Mouse (Mus musculus): Measurements from ENCODE around the gene Cnih1.
"Not testable (repeated sequence)": the region's sequence is repeated elsewhere in the genome, so short reads cannot be mapped to it uniquely, and the experiment has no call there.

Gene Cnih1

GRCm38 (mm10) chr14:46790303-46790702 is 2.1 kb upstream of the Cnih1 start:
- in situ Hi-C loops (cut with MboI, MseI): loop anchor here (25.0 kb wide), 1 partner anchor 1403 kb away; no protein-coding TSS in a partner anchor

- in situ Hi-C loops (cut with MboI, MseI): loop anchor here (25.0 kb wide), 1 partner anchor 1401 kb away; no protein-coding TSS in a partner anchor
These were observed 292 bp upstream of the Cnih1 start for GRCm38 (mm10) chr14:46788505-46788901.

GRCm38 (mm10) chr14:46787454-46787786 is 791 bp downstream of the Cnih1 start:
- in situ Hi-C loops (cut with MboI, MseI): loop anchor here (25.0 kb wide), 1 partner anchor 1400 kb away; no protein-coding TSS in a partner anchor

- in situ Hi-C loops (cut with MboI, MseI): loop anchor here (25.0 kb wide), 1 partner anchor 1398 kb away; no protein-coding TSS in a partner anchor
These were observed 3.0 kb downstream of the Cnih1 start for GRCm38 (mm10) chr14:46785247-46785646.

- in situ Hi-C loops (cut with MboI, MseI): loop anchor here (25.0 kb wide), 1 partner anchor 1396 kb away; no protein-coding TSS in a partner anchor
These were observed 4.8 kb downstream of the Cnih1 start for GRCm38 (mm10) chr14:46783327-46783926.

- in situ Hi-C loops (cut with MboI, MseI): loop anchor here (25.0 kb wide), 1 partner anchor 1395 kb away; no protein-coding TSS in a partner anchor
These were observed 5.9 kb downstream of the Cnih1 start for GRCm38 (mm10) chr14:46782187-46782828.

GRCm38 (mm10) chr14:46781086-46781485 is 7.1 kb downstream of the Cnih1 start:
- in situ Hi-C loops (cut with MboI, MseI): loop anchor here (25.0 kb wide), 1 partner anchor 1394 kb away; no protein-coding TSS in a partner anchor

- in situ Hi-C loops (cut with MboI, MseI): loop anchor here (10.0 to 25.0 kb wide), 2 partner anchors 1124 to 1392 kb away; partner anchors contain the start of gene Ddhd1
These were observed 9.0 kb downstream of the Cnih1 start for GRCm38 (mm10) chr14:46779217-46779616.

- in situ Hi-C loops (cut with MboI, MseI): loop anchor here (10.0 to 25.0 kb wide), 2 partner anchors 1124 to 1391 kb away; partner anchors contain the start of gene Ddhd1
These were observed 9.5 kb downstream of the Cnih1 start for GRCm38 (mm10) chr14:46778756-46779155.

GRCm38 (mm10) chr14:46770036-46770435 is 18.2 kb downstream of the Cnih1 start:
- in situ Hi-C loops (cut with MboI, MseI): loop anchor here (10.0 kb wide), 1 partner anchor 1115 kb away; the partner anchor contains the start of gene Ddhd1

- in situ Hi-C loops (cut with MboI, MseI): no loop called here
These were observed 21.1 kb downstream of the Cnih1 start for GRCm38 (mm10) chr14:46767116-46767515.

GRCm38 (mm10) chr14:46761186-46761585 is 27.0 kb downstream of the Cnih1 start:
- in situ Hi-C loops (cut with MboI, MseI): no loop called here

- in situ Hi-C loops (cut with MboI, MseI): no loop called here
These were observed 27.7 kb downstream of the Cnih1 start, which contains the start of gene Cdkn3 for GRCm38 (mm10) chr14:46760355-46761029. Gene Cdkn3 (plus strand): TSS chr14:46760541.

GRCm38 (mm10) chr14:46759970-46760354 is 28.2 kb downstream of the Cnih1 start:
- in situ Hi-C loops (cut with MboI, MseI): no loop called here

- in situ Hi-C loops (cut with MboI, MseI): no loop called here
These were observed 30.5 kb downstream of the Cnih1 start for GRCm38 (mm10) chr14:46757736-46758135.

GRCm38 (mm10) chr14:46755851-46756250 is 32.4 kb downstream of the Cnih1 start:
- in situ Hi-C loops (cut with MboI, MseI): no loop called here

- in situ Hi-C loops (cut with MboI, MseI): not testable (repeated sequence)
These were observed 33.8 kb downstream of the Cnih1 start for GRCm38 (mm10) chr14:46754371-46754770.

GRCm38 (mm10) chr14:46745413-46745812 is 42.8 kb downstream of the Cnih1 start:
- in situ Hi-C loops (cut with MboI, MseI): no loop called here

GRCm38 (mm10) chr14:46742674-46743073 is 45.5 kb downstream of the Cnih1 start:
- in situ Hi-C loops (cut with MboI, MseI): no loop called here

GRCm38 (mm10) chr14:46737346-46737745 is 50.9 kb downstream of the Cnih1 start:
- in situ Hi-C loops (cut with MboI, MseI): not testable (repeated sequence)

- in situ Hi-C loops (cut with MboI, MseI): no loop called here
These were observed 51.8 kb downstream of the Cnih1 start for GRCm38 (mm10) chr14:46736366-46736765.
